Mouse (Mus musculus) CD8-positive naive resting alpha-beta T cell, adult 2 months (primary cell): ENCODE measurements around the gene Etfdh.
"Not testable (repeated sequence)": the region's sequence is repeated elsewhere in the genome, so short reads cannot be mapped to it uniquely, and the experiment has no call there.

ENCODE experiments used
- DNase-seq, 2 experiments: peaks; one replicate each; pipeline ENCODE4 v3.0.0; 2022; ENCODE audit warnings: low read depth in 2 of 2, low spot score in 2 of 2

Gene Etfdh

DNA sequence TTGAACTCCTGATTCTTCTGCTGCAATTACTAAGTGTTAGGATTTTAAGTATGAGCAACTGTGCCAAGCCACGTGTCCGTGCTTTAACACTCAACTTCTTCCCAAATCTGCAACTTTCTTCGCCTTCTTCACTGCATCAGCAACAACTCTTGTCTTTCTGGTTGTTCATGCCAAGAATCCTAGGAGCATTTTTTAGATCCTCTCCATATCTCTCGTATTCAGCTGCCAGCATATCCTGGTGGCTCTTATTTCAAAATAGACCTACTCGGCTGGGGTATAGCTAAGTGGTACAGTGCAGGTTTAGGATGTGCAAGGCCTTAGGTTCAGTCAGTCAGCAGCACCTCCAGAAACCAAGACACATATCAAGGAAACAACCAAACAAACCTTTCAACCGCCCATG, 51.7 kb downstream of the Etfdh start:
- DNase-seq: no peak

DNA sequence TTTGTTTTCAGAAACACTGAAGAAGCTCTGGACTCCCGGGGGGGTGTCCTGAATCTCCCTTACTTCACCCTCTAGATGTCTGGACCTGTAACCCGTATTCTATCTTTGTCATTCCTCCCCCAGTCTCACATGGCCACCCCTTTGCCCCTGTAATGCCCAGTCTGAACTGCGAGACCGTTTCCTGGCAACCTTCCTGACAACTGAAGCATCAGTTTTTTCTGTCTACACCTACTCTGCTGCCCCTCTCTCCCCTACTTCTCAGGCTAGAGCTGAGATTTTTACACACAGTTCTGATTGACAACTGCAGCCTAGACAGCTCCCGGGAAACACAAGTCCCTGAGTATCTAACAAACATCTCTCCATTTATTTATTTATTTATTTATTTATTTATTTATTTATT, 52.4 kb downstream of the Etfdh start:
- no peak for DNase-seq

DNA sequence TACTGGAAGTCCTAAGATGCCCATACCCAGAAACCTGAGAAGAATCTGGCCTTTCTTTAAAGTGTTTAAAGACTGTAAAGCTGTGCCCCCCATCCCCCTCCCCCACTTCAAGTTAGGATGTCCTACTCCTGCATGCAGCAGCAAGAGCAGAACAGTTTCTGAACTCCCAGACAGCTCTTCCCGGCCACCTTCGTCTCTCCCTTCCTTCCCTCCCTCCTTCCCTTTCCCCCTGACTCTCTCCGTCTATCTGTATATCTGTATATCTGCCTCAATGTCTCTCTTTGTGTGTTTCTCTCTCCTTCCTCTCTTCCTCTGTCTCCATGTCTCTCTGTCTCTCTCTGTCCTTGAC, 52.9 kb downstream of the Etfdh start:
- no peak for DNase-seq

- no peak for DNase-seq
Observed at GRCm38 (mm10) chr3:79575576-79576467, 53.5 kb downstream of the Etfdh start.

GRCm38 (mm10) chr3:79574336-79574735, 55.0 kb downstream of the Etfdh start:
- DNase-seq: no peak

- DNase-seq: not testable (repeated sequence)
Observed at GRCm38 (mm10) chr3:79573376-79573775, 55.9 kb downstream of the Etfdh start.

- DNase-seq: no peak
Observed at GRCm38 (mm10) chr3:79572399-79572798, 56.9 kb downstream of the Etfdh start.

- no peak for DNase-seq
Observed at GRCm38 (mm10) chr3:79569351-79569681, 60.0 kb downstream of the Etfdh start.

- no peak for DNase-seq
Observed at GRCm38 (mm10) chr3:79568629-79569350, 60.5 kb downstream of the Etfdh start.

DNA sequence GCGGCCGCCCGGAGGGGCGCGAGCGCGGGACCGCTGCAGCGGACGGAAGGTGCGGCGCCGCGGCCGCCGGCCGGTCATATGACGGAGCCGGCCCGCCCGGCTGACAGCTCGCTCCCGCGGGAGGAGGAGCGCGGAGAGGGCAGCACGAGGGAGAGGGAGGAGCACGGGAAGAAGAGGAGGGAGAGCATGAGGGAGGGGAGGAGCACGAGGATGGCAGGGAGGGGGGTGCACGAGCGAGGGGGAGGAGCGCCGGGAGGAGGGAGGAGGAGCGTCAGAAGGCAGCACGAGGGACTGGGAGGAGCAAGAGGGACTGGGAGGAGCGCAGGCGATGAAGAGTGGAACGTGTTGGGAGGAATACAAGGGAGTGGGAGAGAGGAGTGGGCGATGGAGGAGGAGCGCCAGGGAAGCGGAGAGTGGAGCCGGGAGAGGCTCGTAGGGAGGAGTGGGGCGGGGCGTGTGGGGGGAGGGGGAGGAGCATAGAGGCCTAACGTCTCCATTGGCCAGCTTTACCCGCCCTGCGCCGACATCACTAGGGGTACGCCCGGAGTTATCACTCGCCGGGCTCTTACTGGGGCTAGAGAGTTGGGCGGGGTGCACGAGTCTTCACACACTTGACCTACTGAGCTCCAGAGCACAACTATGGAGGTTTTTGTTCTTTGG, 61.5 kb downstream of the Etfdh start, which contains the start of gene Fnip2:
Fnip2 (minus strand) TSS at position 94 of the 660 bp plus-strand sequence.
- DNase-seq: peak; percentile 40 to 49

GRCm38 (mm10) chr3:79566716-79567691, 62.3 kb downstream of the Etfdh start:
- peak in 1 of 2 experiments; percentile 10 for DNase-seq

GRCm38 (mm10) chr3:79564875-79565606, 64.3 kb downstream of the Etfdh start:
- no peak for DNase-seq

GRCm38 (mm10) chr3:79563511-79563910, 65.8 kb downstream of the Etfdh start:
- no peak for DNase-seq

DNA sequence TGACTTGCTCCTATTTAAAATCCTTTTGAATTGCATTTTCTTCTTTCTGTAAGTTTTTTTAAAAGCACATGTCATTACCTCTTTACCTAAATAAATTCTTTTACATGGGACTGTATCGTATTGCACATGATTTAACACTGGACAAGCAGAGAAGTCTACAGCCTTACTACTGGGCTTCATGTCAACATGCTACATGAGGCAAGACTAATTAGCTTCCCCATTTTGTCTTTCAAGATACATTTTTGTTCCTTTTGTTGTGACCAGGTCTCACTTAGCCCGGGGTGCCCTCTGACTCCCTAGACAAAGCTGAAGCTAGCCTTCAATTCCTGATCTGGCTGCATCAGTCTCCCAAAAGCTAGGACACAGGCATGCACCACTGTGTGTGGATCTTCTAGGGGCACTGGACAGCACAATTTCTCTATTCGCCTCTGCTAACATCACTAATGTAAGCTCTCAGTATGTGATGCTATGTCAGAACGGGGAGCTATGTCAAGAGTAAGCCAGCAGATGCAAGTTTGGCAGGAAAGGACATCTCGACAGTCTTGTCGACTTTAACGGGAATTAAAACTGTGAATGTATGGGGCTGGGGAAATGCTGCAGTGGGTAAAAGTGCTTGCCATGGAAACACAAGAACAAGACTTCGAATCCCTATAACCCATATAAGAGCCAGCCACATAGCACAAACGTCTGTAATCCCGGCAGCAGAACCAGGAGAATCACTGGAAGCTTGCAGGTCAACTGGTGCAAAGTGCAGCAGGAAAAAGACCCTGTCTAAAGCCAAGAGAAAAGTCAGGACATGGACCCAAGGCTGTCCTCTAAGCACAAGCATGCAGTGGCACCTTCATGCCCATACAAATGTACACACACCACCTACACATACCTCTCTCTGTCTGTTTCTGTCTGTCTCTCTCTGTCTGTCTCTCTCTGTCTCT, 67.2 kb downstream of the Etfdh start:
- no peak for DNase-seq

DNA sequence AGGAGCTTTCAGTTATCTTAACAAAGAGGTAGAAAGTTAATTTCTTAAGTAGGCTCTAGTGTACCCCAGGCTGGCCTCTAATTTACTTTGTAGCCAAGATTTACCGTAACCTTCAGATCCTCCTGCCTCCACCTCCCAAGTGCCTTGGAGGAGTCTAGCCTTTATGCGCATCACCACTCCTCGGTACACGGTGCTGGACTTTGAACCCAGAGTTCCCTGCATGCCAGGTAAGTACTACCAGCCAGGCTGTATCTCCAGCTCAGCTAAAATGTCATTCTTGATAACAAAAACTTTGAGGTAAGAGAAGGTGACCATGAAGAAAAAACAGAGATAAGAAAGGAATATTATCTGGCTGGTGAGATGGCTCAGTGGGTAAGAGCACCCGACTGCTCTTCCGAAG, 68.7 kb downstream of the Etfdh start:
- DNase-seq: no peak

- no peak for DNase-seq
Observed at GRCm38 (mm10) chr3:79559773-79560045, 69.6 kb downstream of the Etfdh start.

GRCm38 (mm10) chr3:79559021-79559772, 70.1 kb downstream of the Etfdh start:
- no peak for DNase-seq

GRCm38 (mm10) chr3:79555061-79555460, 74.2 kb downstream of the Etfdh start:
- no peak for DNase-seq
